Mouse (Mus musculus): ENCODE data around the gene Trpc7. TPM values are rescaled to one million over a fixed set of nuclear protein-coding genes. Genes with fewer than 3 reads are reported as not detected.

The Trpc7 gene
- polyA plus RNA-seq, 1 experiment from 2014 or later: 3.6 TPM

DNA sequence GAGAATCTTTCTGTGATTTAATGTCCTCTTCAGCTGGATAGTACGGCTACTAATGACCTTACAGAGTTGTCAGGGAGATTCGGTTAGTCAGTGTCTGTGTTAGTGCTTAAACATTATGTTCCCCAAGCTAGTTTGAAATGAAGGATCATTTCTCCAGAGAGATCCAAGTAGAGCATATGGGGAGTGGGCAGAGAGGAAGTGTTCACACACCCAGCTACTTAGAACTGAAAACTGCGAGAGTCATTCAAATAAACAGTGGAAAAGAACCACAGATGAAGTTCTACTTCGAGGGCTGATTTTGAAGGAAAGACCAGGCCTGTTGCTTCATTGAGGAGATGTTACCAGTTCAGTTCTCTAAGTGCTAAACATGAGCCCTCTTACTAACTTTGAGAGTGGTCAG, 169.2 kb downstream of the Trpc7 start:
- no peak for ATAC-seq (ENCODE audit: low FRiP score)
- Histone ChIP-seq H3K4me3 (replicated peaks; ENCODE audit: low read length) (no peak overlapping the region), H3K27ac (no peak overlapping the region), H3K4me2 (replicated peaks) (no peak overlapping the region), H3K27me3 (ENCODE audit: control insufficient read depth, insufficient read depth, low read length) (no peaks in the 10 kb centered on the region), H3K4me1 (replicated peaks; ENCODE audit: control insufficient read depth, insufficient read depth, low read length) (no peaks in the 10 kb centered on the region), H3K9me3 (ENCODE audit: control insufficient read depth, low read length) (no peaks in the 10 kb centered on the region), H3K36me3 (replicated peaks; ENCODE audit: control insufficient read depth, insufficient read depth) (peaks cover 75% of the 10 kb centered on the region), H3K9ac (no peak overlapping the region)
- no peak for DNase-seq (ENCODE audit: low spot score)
- WGBS: 90% methylated on average over 4 of the region's 4 CpGs

Other genes starting within 250 kb of the Trpc7 start
- gene Smad5, start 193.0 kb downstream of the Trpc7 start, polyA plus RNA-seq (2014; fragmentation: Nextera tagmentation; extraction: Ambion mirVana): 32.3 and 33.8 TPM in 2 replicates
- 2.8 and 2.9 TPM in 2 replicates for gene Gm45623, start 142.2 kb downstream of the Trpc7 start, polyA plus RNA-seq (2014; fragmentation: Nextera tagmentation; extraction: Ambion mirVana)